Mouse (Mus musculus): ENCODE measurements at regions not wholly inside any gene's neighbourhood (a gene's known extent, or its start where the extent isn't known, plus 50 kb on each side); places are given as distances from the start of the nearest gene placed in this dataset.

GRCm38 (mm10) chr10:111694227-111695200 is 188.4 kb downstream of the Phlda1 start:
- DNase-seq (ENCODE audit: low read depth, low spot score): peak; percentile 72

DNA sequence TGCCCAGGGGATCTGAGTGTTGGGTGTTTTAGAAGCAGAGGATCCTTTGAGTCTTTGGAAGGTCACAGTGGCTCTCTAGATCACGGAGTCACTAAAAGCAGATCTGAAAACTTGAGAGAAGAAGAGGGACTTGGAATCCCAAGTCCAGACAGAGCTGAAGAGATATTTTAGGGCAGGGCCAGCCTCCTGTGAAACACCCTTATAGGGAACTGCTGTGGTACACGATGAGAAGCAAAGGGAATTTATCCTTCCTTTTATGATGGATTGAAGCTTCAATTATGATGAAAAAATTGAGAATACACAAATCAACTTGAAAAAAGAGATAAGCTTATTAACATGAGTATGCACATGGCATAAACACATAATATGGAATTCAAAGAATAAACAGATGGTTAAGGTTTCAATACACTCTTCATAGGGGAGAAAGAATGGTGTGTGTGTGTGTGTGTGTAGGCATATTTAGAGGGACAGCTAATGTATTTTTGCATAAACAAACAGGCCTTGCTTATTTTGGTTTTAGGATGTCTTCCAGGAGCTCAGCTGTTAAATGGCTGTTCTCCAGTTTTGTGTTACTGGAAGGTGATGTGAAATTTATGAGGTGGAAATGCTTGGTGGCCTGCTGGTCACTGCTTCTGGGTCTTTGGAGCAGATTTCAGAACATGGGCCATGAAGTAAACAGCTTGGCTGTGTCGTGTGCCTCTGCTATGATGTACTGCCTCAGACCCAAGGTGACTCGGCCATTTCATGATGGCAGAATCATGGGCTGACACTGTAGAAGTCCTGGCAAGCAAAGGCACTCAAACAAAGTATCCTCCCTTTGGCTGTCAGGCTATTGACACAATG is 190.1 kb downstream of the Phlda1 start:
- DNase-seq (ENCODE audit: low read depth, low spot score): no peak

GRCm38 (mm10) chr10:111696987-111697386 is 190.9 kb downstream of the Phlda1 start:
- no peak for DNase-seq (ENCODE audit: low read depth, low spot score)

- DNase-seq (ENCODE audit: low read depth, low spot score): peak; percentile 53
Observed at GRCm38 (mm10) chr10:111699557-111700508, 193.7 kb downstream of the Phlda1 start.

DNA sequence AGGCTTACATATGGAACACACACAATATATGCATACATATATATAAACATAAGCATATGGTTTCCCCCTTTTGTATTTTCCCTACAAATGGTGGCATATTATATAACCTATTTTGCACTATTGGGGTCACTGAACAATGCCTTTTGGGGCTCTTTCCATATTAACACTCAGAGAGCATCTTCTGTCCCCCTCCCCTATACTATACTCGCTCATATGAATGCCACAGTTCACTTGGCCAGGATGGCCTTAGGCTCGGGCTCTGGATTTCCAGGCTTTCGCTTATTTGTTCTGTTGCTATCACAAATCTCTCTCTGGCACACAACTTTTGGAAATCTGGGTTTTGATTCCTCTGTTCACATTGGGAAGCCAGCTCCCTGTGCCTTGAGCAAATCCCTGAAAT is 194.5 kb downstream of the Phlda1 start:
- DNase-seq (ENCODE audit: low read depth, low spot score): no peak

DNA sequence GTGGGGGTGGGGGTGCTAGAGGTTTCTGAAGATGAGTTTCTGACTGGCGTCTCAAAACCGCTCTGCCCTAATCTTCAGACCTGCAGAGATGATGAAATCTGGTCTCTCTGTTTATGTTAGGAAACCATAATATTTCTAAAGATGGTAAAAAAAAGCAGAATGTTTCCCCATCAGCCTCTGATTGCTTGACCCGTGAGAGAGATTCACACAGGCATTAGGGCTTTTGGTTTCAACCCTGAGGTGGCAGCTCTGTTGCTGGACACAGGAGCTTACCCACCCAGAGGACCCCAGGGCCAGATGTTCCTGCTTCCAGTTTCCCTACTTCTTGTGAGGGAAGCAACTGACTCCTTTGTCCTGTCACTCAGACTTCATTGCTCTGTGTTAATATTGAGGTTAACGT is 195.1 kb downstream of the Phlda1 start:
- no peak for DNase-seq (ENCODE audit: low read depth, low spot score)

DNA sequence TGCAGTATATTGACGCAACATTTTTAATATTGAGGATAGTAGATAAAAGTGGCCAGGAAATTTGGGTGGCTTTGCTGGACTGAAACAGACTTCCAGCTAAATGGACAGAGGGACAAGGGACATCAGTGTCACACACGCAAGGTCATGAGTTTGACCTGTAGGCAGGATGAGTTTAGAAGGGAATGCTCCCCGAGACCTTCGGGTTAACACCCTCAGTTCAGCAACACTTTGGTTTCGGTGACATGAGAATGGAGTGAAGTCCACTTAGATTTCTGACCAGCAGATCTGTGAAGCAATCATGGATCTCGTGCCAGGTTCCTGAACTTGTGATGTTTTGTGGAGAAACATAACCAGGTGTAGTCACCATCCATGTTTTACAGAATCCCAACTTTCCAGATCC is 196.3 kb downstream of the Phlda1 start:
- no peak for DNase-seq (ENCODE audit: low read depth, low spot score)

- DNase-seq (ENCODE audit: low read depth, low spot score): no peak
Observed at GRCm38 (mm10) chr10:111703447-111703846, 197.4 kb downstream of the Phlda1 start.

GRCm38 (mm10) chr10:111711519-111712113 is 205.5 kb downstream of the Phlda1 start:
- DNase-seq (ENCODE audit: low read depth, low spot score): peak; percentile 44

DNA sequence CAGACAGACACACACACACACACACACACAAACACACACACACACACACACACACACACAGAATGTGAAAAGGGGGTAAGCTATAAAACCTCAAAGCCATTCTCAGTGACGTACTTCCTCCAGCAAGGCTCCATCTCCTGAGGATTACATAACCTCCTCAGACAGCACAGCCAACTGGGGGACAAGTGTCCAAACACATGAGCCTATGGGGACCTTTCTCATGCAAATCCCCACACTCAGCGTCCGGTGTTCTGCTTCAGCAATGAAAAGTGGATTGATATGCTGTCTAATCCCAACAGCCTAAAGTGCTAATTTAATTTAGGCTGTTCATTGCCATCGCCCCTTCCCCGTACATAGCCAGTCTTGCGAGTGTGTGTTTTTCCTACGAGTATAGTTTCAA is 206.9 kb downstream of the Phlda1 start:
- no peak for DNase-seq (ENCODE audit: low read depth, low spot score)

GRCm38 (mm10) chr10:111713676-111714075 is 207.6 kb downstream of the Phlda1 start:
- DNase-seq (ENCODE audit: low read depth, low spot score): no peak

DNA sequence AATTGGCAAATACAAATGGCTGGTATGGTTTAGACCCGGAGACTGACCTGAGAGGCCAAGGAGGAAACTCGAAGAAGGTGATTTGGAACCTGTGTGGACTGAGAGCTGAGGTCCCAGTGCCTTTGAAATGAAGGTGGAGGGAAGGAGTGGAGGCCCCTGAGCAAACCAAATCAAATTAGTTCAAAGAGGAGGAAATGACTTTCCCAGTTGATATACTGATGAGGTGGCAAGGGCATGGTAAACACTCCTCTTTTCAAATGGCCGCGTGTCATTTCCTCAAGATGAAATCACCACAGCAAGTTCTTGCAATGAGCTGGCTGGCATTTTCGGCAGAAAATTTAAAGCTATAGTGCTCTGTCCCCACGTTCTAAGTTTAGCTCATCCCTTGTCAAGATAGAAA is 209.1 kb downstream of the Phlda1 start:
- no peak for DNase-seq (ENCODE audit: low read depth, low spot score)

GRCm38 (mm10) chr10:111719632-111720031 is 213.5 kb downstream of the Phlda1 start:
- DNase-seq (ENCODE audit: low read depth, low spot score): no peak

GRCm38 (mm10) chr10:111721068-111721467 is 215.0 kb downstream of the Phlda1 start:
- DNase-seq (ENCODE audit: low read depth, low spot score): no peak

GRCm38 (mm10) chr10:111723885-111724284 is 217.8 kb downstream of the Phlda1 start:
- DNase-seq (ENCODE audit: low read depth, low spot score): no peak

DNA sequence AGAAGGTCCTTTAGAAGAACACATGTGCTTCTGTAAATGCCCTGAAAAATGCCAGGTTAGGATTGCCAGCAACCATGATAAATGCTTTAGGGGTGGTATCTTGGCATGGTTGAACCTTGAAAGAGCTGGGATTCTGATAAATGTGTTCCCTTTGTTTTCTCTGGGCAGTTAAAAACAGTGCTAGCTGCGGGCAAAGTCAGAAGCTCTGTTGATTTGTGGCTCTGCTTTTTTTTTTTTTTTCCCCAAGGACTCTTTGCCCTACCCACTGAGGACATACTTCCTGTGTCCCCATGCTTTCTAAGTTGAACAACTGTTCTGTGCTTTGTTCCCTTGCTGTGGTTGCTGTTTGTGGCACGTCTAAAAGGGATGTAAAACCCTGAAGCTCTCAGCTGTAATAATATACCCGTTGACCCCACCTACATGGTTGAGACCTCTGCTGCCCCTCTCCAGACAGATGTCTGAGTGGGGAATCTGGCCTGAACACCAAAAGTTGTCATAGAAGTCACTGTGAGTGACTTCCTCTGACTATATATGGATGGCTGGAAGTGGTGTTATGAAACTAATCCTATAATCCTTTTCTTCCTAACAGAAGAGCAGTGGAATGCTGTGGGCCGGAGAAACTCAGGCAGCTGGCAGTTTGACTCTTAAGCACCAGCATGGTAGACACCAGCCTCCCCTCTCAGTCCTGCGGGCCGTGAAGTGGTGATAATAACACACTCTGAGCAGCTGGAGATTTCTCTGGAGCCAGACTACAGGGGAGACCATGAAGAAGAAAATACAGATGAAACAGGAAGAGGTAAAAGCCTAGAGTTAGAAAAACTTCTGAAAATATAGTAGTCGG is 218.7 kb downstream of the Phlda1 start:
- no peak for DNase-seq (ENCODE audit: low read depth, low spot score)

GRCm38 (mm10) chr10:111736026-111736425 is 229.9 kb downstream of the Phlda1 start:
- DNase-seq (ENCODE audit: low read depth, low spot score): no peak

- DNase-seq (ENCODE audit: low read depth, low spot score): no peak
Observed at GRCm38 (mm10) chr10:111739471-111740138, 232.9 kb upstream of the Krr1 start.

- DNase-seq (ENCODE audit: low read depth, low spot score): no peak
Observed at GRCm38 (mm10) chr10:111740586-111741265, 231.7 kb upstream of the Krr1 start.
